Mouse (Mus musculus) left cerebral cortex, postnatal 25 days (tissue): ENCODE data around the gene Dock9. TPM values are rescaled to one million over a fixed set of nuclear protein-coding genes. Genes with fewer than 3 reads are reported as not detected.
A peak's percentile ranks its signal among the peaks of the same experiment; 100 is the strongest.
"Not testable (repeated sequence)": the region's sequence is repeated elsewhere in the genome, so short reads cannot be mapped to it uniquely, and the experiment has no call there.

Experiments
- DNase-seq, 2 experiments: peaks; one replicate each; pipeline ENCODE4 v3.0.0; 2022; ENCODE audit warnings: low spot score in 2 of 2, mixed read lengths in 1 of 2
- intact Hi-C: fragments of 180-260 bp; cut with DNase I; formaldehyde crosslinking; loops from one replicate; pipeline ENCODE4 v1.15.1; 2025
- total RNA-seq, 2 experiments: library from RNA; stranded (reverse); gene quantifications; 2 replicates each; pipeline ENCODE4 v1.2.3; 2021

The Dock9 gene
- total RNA-seq, 2 experiments from 2014 or later, result 91.3 to 92.3 TPM

DNA sequence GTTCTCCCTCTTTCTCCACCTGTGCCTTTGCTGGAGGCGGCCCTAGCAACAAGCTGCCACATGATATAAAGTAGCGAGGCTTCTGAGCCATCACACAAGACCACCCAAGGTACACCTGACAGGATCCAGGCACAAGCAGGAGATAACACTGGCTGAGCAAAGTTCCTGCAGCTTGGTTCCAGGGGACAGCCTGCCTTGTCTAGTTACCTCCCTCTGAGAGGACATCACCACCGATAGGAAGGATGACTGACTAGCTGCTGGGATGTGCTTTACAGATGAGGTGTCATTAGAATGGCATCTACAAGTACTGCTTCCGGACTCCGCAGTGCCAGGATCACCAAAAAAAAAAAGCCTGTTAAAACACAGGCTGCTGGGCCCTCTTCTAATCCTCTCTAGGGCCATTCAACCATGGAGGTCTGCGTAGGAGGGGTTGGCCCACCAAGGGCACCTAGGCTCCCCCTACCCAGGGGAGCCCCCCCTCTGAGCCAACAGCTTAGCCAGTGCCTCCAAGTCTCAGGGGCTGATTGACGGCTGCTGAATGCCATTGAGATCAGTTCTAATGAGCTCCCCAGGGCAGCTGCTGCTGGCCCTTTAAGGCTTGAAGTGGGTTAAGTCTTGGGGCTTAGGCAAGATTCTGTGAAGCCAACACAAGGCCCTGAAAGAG is 84.3 kb downstream of the Dock9 start:
- no peak for DNase-seq
- intact Hi-C loops, result no loop called here

DNA sequence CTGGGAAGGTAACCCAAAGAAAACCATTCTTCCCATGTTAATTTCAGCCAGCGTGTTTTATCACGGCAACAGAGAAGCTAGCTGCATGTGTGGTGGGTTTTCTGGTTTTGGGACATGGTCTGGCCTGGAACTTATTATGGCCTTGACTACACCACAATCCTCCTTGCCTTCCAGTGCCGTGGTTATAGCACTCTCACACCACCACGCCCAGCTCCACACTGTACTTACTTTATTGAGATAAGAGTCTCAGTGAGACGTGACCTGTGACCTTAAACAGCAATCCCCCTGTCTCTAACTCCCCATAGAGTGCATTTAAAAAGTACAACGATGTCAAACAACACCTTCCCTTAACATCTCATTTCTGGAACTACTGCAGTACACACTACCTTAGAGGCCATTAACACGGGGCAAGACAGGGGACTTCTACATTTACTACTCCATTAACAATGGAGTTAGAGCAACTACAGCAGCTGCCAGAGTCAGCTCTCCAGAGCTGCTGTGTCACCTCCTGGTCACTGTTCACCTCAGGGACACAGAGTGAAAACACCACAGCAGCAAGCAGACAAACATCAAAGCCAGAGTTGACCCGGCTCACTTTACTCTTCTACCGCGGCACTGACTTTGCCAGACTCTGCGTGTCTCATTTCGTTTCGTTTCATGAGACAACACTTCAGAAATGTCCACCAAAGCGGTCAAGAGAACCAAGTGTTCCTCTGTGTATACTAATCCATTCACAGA is 86.4 kb downstream of the Dock9 start:
- no peak for DNase-seq
- intact Hi-C loops, result no loop called here

DNA sequence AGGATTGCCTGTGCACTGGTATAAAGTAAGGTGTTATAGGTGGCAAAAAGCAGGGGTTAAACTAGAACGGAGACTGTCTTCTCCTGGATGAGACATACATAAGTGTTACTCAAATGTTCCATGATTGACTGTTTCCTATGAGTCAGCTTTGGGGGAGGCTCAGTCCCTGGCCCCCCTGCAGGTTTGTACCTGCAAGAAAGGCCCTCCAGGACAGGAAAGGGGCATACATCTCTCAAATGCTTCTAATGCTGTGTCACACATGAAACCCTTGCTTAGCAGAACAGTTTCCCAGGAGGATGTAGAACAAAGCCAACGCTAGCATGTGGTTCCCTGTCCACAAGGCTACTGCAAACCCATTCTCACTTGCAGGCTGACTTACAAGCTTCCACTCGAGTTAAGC is 87.5 kb downstream of the Dock9 start:
- intact Hi-C loops, result no loop called here
- DNase-seq, result no peak

DNA sequence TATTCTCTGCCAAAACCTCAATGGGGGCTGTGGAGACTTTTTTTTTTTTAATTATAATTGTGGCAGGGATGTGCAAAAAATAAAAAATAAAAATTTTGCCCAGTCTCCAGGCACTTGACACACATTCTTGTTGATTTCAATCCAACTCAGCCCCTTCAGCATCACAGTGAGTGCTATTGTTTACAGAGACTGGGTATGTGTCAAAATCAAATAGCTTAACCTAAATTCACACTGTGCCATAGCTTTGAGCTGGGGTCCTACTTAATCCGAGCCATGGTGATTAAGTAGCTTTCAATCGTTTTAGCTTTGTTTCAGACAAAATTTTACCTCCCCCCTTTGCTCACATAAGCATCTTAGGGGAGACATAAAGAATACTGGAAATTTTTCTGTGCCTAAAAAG is 89.4 kb downstream of the Dock9 start:
- no peak for DNase-seq
- intact Hi-C loops, result no loop called here

DNA sequence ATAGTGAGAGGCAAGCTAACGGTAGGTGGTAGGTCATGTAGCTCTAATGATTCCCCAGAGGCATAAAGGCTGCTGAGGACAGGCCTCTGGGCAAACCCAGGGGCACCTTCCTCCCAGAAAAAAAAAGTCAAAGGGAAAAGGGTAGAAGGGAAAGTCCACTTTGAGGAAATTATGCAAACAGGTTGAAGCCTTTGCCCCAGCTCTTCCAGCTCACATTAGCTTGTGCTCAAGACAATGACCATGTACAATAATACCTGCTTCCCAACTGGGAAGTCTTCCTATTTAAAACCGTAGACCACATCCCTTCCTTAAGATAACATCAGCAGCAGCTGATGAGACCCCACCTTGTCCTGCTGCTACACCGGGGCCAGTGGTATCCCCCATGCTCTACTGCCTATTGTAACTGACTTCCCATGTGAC is 91.1 kb downstream of the Dock9 start:
- DNase-seq, result no peak
- intact Hi-C loops, result no loop called here

DNA sequence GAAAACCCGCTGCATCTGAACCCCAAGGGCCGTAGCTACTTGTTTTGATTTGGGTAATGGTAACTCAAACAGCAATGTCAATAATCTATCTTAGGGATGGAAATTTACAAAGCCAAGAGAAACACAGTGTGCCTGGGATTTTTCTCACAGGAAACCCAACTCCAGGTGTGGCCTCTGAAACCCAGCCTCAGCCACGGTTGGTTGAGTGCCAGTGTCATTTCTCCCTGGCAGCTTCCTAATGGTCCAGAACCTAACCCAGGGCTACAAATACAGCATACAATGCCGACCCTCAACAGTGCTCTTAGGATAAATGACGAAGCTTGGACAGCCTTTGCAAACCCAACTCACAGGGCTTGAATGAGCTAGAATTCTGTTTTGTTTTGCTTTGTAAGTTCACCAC is 92.0 kb downstream of the Dock9 start:
- intact Hi-C loops, result no loop called here
- no peak for DNase-seq

DNA sequence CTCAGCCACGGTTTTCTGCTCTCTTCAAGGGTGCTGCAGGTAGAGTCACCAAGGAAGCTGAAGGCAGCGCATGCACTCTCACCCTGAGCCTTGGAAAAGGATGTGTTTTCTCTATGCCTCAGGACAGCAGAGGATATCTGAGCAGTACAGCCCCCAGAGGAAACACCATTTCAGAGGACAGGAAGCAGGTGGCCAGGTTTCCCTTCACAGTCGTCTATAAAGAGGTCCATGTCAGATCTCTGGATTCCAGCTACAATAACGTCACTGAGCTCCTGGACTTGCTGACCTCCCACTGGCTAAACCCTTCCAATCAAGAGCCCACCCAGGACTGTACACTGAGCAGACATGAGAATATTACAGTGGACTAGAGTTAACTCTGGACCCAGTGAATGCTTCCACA is 95.1 kb downstream of the Dock9 start:
- intact Hi-C loops, result no loop called here
- DNase-seq, result no peak

DNA sequence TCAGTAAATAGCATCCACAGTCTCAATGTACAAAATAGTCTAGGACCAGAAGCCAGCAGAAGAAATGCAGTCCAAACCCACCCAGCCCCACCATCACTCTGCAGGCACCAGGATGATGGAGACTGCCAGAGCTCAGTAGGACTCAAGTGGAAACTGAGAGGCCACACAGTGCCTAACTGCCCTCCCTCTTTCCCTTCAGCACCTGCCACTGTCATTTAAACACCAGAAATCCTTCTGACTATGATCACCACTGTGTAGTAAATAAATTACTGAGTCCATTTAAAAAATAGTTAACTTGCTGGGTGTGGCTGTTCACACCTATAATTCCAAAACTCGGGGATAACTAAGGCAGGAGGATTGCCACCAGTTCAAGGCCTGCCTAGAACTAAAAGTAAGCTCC is 97.6 kb downstream of the Dock9 start:
- DNase-seq, result no peak

DNA sequence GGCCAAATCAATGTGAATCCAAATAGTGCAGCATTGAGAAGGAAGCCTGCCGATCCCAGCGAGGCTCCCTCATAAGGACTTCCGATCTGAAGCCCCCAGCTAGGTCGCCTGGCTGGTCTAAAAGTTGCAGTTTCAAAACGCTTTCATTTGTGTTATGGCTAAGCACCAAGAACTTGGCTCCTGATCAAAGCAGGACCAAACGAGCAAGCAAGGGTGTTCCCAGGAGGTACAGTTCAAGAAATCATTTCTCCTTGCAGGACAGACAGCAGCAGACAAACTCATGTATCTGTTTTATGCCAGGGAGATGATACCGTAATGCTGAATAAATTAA is 99.1 kb downstream of the Dock9 start:
- intact Hi-C loops, result loop anchor here (5.0 kb wide), 1 partner anchor 41 kb away; no protein-coding TSS in a partner anchor
- no peak for DNase-seq

More for the DNA sequence above, 97.6 kb downstream of the Dock9 start:
- intact Hi-C loops, result no loop called here

DNA sequence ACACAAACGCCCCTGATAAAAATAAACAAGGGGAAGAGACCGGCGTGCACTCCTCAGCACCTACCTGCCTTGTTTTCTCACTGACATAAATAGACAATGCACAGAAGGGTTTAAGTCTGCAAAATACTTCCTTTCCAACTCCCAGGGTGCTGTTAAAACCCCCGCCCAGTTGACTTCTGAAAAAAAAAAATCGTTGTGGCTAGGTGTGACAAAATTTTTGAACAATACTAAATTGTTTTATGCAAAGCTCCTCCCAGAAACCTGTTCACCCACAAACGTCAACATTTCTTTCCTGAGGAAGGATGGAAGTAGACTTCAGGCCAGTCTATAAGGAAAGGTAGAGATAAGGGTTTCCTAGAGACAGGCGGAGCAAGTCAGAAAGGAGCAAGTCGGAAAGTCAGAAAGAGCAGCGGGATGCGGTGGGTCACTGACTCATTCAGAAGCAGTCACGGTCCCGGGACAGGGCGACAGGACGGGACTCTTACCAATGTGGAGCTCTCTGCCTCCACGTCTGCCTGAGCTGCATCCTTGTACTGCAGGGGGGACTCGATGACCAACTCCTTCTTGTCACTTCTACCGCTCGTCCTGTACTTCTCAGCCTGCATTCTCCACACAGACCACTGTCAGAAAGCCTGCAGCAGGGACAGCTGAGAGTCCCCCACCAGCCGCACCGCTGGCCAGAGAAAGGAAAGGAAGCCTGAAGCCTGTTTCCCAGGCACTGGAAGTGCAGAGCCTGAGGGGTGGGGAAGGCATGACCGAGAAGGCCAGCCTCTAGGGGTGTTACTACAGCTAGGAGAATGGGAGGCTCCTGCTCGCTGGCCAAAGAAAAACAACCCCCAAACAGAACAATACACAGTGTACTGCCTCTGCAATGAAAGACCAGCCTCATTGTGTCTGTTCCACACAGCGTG is 99.7 kb downstream of the Dock9 start:
- DNase-seq, result peak in 1 of 2 experiments; percentile 40
- intact Hi-C loops, result loop anchor here (5.0 kb wide), 1 partner anchor 41 kb away; no protein-coding TSS in a partner anchor

DNA sequence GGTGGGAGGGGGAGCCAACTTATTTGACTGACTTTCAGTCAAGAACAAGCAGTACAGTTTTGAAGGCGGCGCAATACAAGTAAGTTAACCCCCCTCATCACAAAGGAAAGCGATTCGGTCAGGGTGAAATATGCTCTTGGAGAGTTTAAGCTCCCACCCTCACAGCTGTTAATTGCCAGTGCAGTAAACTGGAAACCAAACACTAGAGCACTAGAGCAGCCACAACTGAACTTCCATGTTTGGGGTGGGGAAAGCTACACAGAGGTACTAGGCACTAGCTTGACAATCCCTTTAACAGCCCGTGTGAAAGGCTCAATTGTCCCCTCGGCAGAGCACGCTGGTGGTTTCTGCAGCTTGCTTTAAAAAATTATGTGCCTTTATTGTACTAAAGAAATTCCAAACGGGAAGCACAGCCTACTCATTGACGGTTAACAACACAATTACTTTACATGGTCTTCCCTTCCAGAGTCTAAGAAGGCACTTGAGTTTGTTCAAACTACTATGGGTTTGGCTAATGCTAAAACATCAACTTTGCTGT is 100.4 kb downstream of the Dock9 start:
- intact Hi-C loops, result loop anchor here (5.0 kb wide), 1 partner anchor 40 kb away; no protein-coding TSS in a partner anchor
- no peak for DNase-seq

DNA sequence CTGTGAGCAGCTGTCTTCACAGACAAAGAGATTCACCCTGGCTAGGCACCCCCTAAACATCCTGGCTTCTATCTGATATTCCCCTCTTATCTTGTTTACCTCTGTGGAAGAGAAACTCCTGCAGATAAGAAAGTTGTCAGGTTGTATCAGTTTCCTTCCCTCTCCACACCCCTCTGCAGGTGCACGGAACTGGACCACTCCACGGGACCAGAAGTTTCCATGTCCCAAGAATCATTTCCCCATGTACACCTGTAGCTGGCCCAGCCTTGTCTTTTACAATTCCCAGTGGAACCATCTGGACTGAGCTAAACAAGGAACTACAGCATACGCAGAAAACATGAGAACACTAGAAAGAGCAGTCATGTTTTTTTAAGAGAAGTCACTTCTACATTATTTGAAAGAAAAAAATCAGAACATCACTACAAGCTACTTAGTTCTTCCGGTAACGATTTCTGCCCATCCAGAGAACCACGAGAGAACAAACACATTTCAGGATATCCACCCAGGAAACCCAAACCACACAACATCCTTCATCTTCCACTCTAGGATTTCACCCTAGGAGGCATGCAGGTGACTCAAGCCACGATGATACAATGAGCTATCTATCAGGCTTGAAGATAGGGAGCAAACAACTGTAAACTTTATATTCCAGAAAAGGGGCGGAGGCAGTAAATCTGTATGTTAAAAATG is 101.1 kb downstream of the Dock9 start:
- DNase-seq, result no peak
- intact Hi-C loops, result loop anchor here (5.0 kb wide), 1 partner anchor 39 kb away; no protein-coding TSS in a partner anchor

DNA sequence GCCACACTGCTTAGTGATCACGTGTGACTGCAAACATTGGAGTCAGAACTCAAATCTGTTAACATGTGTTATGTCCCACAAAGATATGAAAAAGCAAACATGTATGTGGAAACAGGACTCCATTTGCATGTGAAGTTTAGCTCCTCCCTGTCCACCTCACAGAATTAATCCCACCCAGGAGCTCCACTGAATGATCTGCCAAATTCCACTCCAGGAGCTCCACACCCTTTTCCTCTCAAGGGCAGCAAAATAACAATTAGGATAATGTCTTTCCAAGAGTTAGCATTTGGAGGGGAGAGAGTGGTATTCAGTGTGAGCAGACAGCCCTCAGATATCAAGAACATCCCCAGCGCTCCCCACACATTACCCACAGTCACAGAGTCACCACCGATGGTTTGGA is 102.9 kb downstream of the Dock9 start:
- intact Hi-C loops, result loop anchor here (5.0 kb wide), 1 partner anchor 37 kb away; no protein-coding TSS in a partner anchor
- DNase-seq, result no peak

DNA sequence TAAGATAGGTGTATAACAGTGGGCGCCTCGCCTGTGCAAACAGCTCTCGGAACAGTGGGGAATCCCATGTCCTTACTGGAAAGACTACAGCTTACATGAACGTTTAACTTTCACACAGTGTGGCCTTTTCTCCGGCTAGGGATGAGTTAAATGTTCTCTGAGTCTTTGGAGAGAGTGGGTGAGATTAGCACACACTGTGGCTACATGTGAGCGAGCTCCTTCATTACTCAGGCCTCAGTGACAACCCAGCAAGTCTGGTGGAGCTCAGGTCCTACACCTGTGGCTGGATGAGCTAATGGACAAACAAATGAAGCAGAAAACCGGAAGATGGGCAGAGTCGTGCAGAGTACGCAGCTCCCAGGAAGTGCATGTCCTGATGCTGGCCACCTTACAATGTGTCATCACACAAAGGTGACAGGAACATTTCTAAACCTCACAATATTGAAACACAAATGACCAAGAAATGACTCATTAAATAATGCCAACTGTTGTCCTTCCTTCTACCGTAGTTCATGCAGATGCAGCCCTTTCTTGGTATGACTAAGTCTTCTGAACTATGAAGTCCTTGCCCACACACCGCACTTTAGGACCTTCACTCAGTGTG is 103.5 kb downstream of the Dock9 start:
- intact Hi-C loops, result no loop called here
- no peak for DNase-seq

DNA sequence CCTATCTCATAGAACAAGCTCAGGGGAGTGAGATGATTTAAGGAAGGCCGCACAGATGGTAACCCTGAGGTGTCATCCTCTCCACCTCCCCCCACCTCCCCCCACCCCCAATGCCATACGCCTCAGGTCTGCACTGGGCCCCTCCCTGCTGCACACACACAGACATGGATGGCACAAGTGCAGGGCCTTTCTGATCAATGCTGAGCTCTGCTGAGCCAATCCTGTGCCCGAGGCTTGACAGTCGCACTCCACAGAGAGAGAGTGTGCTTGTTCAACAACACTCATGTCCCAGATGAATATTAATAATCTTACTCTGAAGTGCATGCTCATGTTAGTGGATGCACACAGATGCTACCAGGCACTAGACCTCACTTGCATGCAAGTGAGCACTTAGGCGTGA is 108.0 kb downstream of the Dock9 start:
- DNase-seq, intact Hi-C loops: not testable (repeated sequence)

DNA sequence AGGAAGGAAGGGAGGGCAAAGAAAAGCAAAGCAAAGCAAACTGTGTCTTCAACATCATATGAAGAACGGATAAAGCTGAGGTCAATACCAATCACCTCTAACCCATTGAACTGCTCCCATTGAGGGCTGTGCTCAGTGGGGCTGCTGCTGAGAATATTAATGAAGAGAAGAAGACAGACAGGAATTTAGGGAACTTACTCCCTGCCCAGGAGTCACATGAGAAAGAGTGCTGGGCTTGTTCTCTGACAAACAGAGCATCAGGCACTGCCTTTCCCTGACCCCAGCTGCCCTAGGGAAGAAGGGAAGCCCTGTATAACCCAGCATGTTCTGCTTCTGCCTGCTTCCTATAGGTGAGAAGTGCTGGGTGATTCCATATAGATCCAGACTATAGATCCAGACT is 109.5 kb downstream of the Dock9 start:
- intact Hi-C loops, result no loop called here
- no peak for DNase-seq

DNA sequence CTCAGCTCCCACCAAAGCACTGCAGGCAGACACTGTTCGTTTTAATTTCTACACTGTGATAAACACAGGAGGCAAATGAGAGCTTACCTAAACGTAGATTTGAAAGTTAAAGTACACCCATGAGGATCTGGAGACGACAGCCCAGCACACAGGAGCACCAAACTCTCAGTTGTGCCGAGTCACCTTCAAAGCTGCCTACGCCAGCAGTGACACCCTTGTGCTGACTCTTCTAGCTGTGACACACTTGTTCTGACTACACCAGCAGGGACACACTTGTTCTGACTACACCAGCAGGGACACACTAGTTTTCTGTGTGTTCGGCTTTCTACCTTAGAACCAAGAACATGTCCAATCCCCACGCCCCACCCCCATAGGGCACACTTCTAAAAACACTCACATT is 110.4 kb downstream of the Dock9 start:
- no peak for DNase-seq
- intact Hi-C loops, result no loop called here

DNA sequence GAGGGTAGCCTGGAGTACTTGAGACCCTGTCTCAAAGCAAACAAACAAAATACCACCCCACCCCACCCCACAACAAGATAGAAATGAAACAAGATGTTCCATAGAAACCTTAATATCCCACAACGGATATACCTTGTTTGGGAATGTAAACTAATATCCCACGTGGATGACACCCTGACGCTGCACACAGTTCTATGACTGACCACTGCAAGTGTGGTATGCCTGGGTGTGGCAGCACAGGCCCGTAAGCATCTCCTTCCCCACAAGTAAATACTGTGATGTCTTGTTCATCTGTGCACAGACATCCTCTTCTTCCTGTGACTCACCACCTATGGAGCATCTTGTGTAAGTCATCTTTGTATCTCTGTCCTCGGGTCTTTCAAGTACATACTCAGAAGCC is 118.7 kb downstream of the Dock9 start:
- no peak for DNase-seq
- intact Hi-C loops, result loop anchor here (5.0 kb wide), 1 partner anchor 58 kb away; no protein-coding TSS in a partner anchor

DNA sequence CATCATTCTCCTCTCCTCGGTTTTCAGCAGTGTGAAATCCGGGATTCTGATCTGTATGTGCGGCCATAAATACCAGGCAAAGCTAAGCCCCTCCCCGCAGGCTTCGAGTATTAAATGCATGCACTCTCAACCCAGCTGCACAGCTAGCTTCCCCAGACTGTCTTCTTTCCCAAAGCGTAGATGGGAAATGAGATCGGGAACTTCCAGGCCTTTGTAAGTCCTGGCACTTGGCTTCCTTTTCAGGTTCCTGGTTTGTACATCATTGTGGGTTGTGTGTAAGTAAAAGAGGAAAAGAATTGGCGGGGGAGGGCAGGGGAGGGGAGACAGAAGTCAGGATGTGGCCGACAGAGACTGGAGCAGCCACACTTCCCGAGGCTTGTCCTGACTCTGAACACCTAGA is 119.2 kb downstream of the Dock9 start:
- intact Hi-C loops, result loop anchor here (5.0 kb wide), 1 partner anchor 59 kb away; no protein-coding TSS in a partner anchor
- no peak for DNase-seq
